ENCODE assay signal across 18 mouse cellular contexts in genomic region chr1:139276619-139277320, GRCm38 (mm10).
DNase-seq lines count a peak whose midpoint lies in the region; ATAC-seq and TF ChIP-seq lines count a peak whose summit lies in the region.
"Had no signal": no experiment of that assay in that cellular context is flagged by ENCODE, and none has a peak within 500 bp of the region (broad histone marks: within the 10 kb centered on the region; RNA-seq: fewer than 3 reads in every experiment).

No protein-coding gene starts in this region.

- no peak overlapping the region for H3K27ac ChIP-seq in ES-E14 (ENCODE audit: insufficient read depth, low read depth, low read length, poor library complexity, severe bottlenecking)
- peak overlapping the region; percentile 81 for H3K27ac ChIP-seq in liver, embryonic 13.5 days
- H3K27ac ChIP-seq: hindbrain, embryonic 10.5 days; neural tube, embryonic 12.5 days had no signal

- no peak overlapping the region for H3K9ac ChIP-seq in ES-E14 (ENCODE audit: insufficient read depth, low read depth, low read length, poor library complexity, severe bottlenecking)
- no peak overlapping the region for H3K9ac ChIP-seq in liver, embryonic 13.5 days
- H3K9ac ChIP-seq: forebrain, postnatal 0 days; lung, embryonic 14.5 days; neural tube, embryonic 12.5 days had no signal

- H3K27me3 ChIP-seq in liver, embryonic 13.5 days = no peaks in the 10 kb centered on the region
- H3K27me3 ChIP-seq: neural tube, embryonic 12.5 days had no signal

- no peaks in the 10 kb centered on the region for H3K4me1 ChIP-seq in ES-E14 (ENCODE audit: control insufficient read depth in 2 of 2, insufficient read depth in 2 of 2, low read length in 2 of 2, poor library complexity in 1 of 2)
- H3K4me1 ChIP-seq in liver, embryonic 13.5 days (replicated peaks) = peaks cover 6% of the 10 kb centered on the region; the same call in 1 of the 2 replicates
- H3K4me1 ChIP-seq: hindbrain, embryonic 10.5 days; neural tube, embryonic 12.5 days had no signal

- in situ Hi-C loops in ES-E14 (cut with MboI; ENCODE audit: low sequenced_read_pairs in 2 of 2, unreplicated experiment in 2 of 2) = no loop called here

- intact Hi-C loops in left cerebral cortex, postnatal 4 days (cut with DNase I) = no loop called here

- no peak overlapping the region for H3K4me3 ChIP-seq in ES-E14 (ENCODE audit: insufficient read depth in 1 of 2, low read depth in 1 of 2, low read length in 2 of 2, poor library complexity in 1 of 2, severe bottlenecking in 1 of 2)
- H3K4me3 ChIP-seq in liver, embryonic 13.5 days (replicated peaks) = no peak overlapping the region
- H3K4me3 ChIP-seq: hindbrain, embryonic 10.5 days; neural tube, embryonic 12.5 days had no signal

- no peaks in the 10 kb centered on the region for H3K9me3 ChIP-seq in ES-E14 (ENCODE audit: control insufficient read depth, insufficient read depth, low read depth, low read length)
- no peaks in the 10 kb centered on the region for H3K9me3 ChIP-seq in liver, embryonic 13.5 days (replicated peaks)
- H3K9me3 ChIP-seq: hindbrain, embryonic 10.5 days; neural tube, embryonic 12.5 days had no signal

- H3K36me3 ChIP-seq in ES-E14 (ENCODE audit: control insufficient read depth, insufficient read depth, low read length, poor library complexity, severe bottlenecking) = no peaks in the 10 kb centered on the region
- H3K36me3 ChIP-seq in liver, embryonic 13.5 days = no peaks in the 10 kb centered on the region
- H3K36me3 ChIP-seq: hindbrain, embryonic 10.5 days; neural tube, embryonic 12.5 days had no signal

- H3K4me2 ChIP-seq in liver, embryonic 13.5 days = no peak overlapping the region
- H3K4me2 ChIP-seq: lung, embryonic 14.5 days; neural tube, embryonic 12.5 days had no signal

- 56% methylated on average over 4 of the region's 4 CpGs for WGBS in liver, embryonic 13.5 days (ENCODE audit: insufficient replicate concordance)

- DNase-seq in 416B (ENCODE audit: low read depth) = peak; percentile 59
- no peak for DNase-seq in ES-E14 (ENCODE audit: low read depth, low spot score)
- DNase-seq in c-Kit-positive CD71-positive TER-119-positive erythroid progenitor cells, embryonic 14.5 days (ENCODE audit: low spot score) = peak; percentile 60
- peak; percentile 56 for DNase-seq in liver, embryonic 13.5 days
- DNase-seq in gastrocnemius, adult 18-20 months (ENCODE audit: low spot score) = no peak
- no peak for DNase-seq in adrenal gland, postnatal 25 days
- DNase-seq in left cerebral cortex, postnatal 4 days = no peak
- DNase-seq: cerebellum, adult 18-20 months; embryo, embryonic 11 days; forebrain, postnatal 0 days; gastrocnemius, postnatal 10 days; layer of hippocampus, postnatal 36 days; lung, embryonic 14.5 days; thymus, adult 2 months had no signal

- ATAC-seq in liver, embryonic 13.5 days (ENCODE audit: low read depth) = peak; percentile 98
- ATAC-seq: activated CD4-positive, CD25-positive, alpha-beta regulatory T cell, adult 4 months; forebrain, postnatal 0 days; inflammation-experienced regulatory T-cells, adult 6 months had no signal

TF ChIP-seq in ES-E14, 5 proteins besides CTCF, POLR2A, EP300 and RAD21:
- TF ChIP-seq ZC3H11A (IDR thresholded peaks at IDR 0.05; ENCODE audit: borderline replicate concordance, low read depth, low read length) (no peak), ZNF384 (IDR thresholded peaks at IDR 0.05; ENCODE audit: low read depth, low read length) (0 out of 2 replicates have a peak, but pooled peaks have one; percentile 17), HCFC1 (IDR thresholded peaks at IDR 0.05; ENCODE audit: borderline replicate concordance, insufficient read depth, low read length) (no peak), CHD2 (IDR thresholded peaks at IDR 0.05; ENCODE audit: low read depth, low read length) (no peak), MAFK (IDR thresholded peaks at IDR 0.05; ENCODE audit: insufficient read depth, low read depth, low read length) (peak; percentile 71)

Comparison
In these comparisons a context has a peak if more than half of its experiments do, and no peak if none do; other contexts are left out.
1. DNase-seq: peak in 416B (single experiment), c-Kit-positive CD71-positive TER-119-positive erythroid progenitor cells, embryonic 14.5 days (single experiment) and liver, embryonic 13.5 days (single experiment); none in ES-E14 (single experiment), gastrocnemius, adult 18-20 months (single experiment), adrenal gland, postnatal 25 days (single experiment) and left cerebral cortex, postnatal 4 days (single experiment).